ENCODE assay signal across 8 mouse cellular contexts in the genomic region with DNA sequence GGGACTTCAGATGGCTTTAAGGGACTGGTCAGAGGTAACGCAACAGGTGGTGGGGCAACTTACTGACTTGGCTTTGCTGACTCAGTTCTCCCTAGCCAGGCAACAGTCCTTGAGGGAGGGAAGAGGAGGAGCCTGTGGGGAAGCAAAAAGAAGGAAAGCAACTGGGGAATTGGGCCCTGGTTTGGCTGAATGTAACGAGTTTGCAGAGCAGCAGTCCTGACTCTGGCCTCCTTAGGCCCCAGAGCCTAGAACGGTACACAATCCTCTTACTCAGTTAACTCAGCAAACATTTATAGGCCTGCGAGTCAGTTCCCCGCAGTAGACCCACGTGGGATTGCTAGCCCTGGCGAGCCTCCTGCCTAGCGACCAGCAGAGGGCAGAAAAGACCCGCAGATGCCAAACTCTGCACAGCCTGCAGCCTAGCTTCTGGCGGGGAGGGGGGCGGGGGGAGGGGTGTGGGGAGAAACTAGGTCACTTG. TPM values are rescaled to one million over a fixed set of nuclear protein-coding genes. Genes with fewer than 3 reads are reported as not detected.
DNase-seq lines count a peak whose midpoint lies in the region; ATAC-seq lines count a peak whose summit lies in the region.

No protein-coding gene starts in this region.

- DNase-seq in ZHBTc4 (ENCODE audit: low read depth, low spot score) = peak; percentile 85
- DNase-seq in gastrocnemius, postnatal 10 days = peak; percentile 84
- peak; percentile 84 to 90 for DNase-seq in left cerebral cortex, postnatal 10 days (ENCODE audit: extremely low spot score in 1 of 2, low spot score in 2 of 2)
- DNase-seq in right cerebral cortex, postnatal 14 days = peak; percentile 87

- intact Hi-C loops in left cerebral cortex, postnatal 10 days (cut with DNase I) = loop anchor here (2.0 to 10.0 kb wide), 3 partner anchors 104 to 248 kb away; a partner anchor contains a TSS

- peak; percentile 94 for ATAC-seq in common myeloid progenitor, adult 5-6 weeks (replicated peaks; ENCODE audit: low read depth, poor library complexity, severe bottlenecking)
- ATAC-seq in inflammation-experienced regulatory T-cells, adult 6 months = peak; percentile 79
- peak; percentile 95 for ATAC-seq in megakaryocyte-erythroid progenitor cell, adult 5-6 weeks (replicated peaks; ENCODE audit: low FRiP score, low TSS enrichment, poor library complexity, severe bottlenecking)
- ATAC-seq in erythroid progenitor cell, adult 5-6 weeks (replicated peaks; ENCODE audit: low FRiP score, poor library complexity, severe bottlenecking) = no peak

RNA-seq across cellular contexts. Expression of a gene that starts 23.5 kb away (rescaled TPM):
- total RNA-seq in common myeloid progenitor, adult 5-6 weeks (2017) = 40.1 and 46.0 TPM in 2 replicates
- 10 to 100 TPM; 19.2 to 24.1 TPM for total RNA-seq in gastrocnemius, postnatal 10 days (2021)
- 10 to 100 TPM; 14.5 to 20.3 (median 18.8) TPM for polyA plus RNA-seq in inflammation-experienced regulatory T-cells, adult 6 months (2017; shearing (Covaris generic))
- total RNA-seq in left cerebral cortex, postnatal 10 days (2021) = 10 to 100 TPM; 21.3 to 23.3 TPM
- 51.0 and 54.6 TPM in 2 replicates for total RNA-seq in megakaryocyte-erythroid progenitor cell, adult 5-6 weeks (2014; fragmentation: Nextera tagmentation)
- total RNA-seq in megakaryocyte-erythroid progenitor cell, adult 5-6 weeks (2017) = 28.4 and 39.9 TPM in 2 replicates
- total RNA-seq in erythroid progenitor cell, adult 5-6 weeks (2015; ENCODE audit: low replicate concordance) = 129 and 143 TPM in 2 replicates
- total RNA-seq in erythroid progenitor cell, adult 5-6 weeks (2017; ENCODE audit: low replicate concordance) = 125 and 143 TPM in 2 replicates
